Mouse (Mus musculus): ENCODE measurements around the gene H13. TPM values are rescaled to one million over a fixed set of nuclear protein-coding genes. Genes with fewer than 3 reads are reported as not detected.

The H13 gene
- total and polyA plus RNA-seq, 3 experiments, result 116 to 175 (median 137) TPM

- Histone ChIP-seq H3K36me3 (replicated peaks in 1 of 2; ENCODE audit: control insufficient read depth in 1 of 2, insufficient read depth in 1 of 2, low read length in 1 of 2) (no peaks in the 10 kb centered on the region), H3K27ac (ENCODE audit: insufficient read depth, low read depth) (no peak overlapping the region), H3K9me3 (replicated peaks; ENCODE audit: low read length) (no peaks in the 10 kb centered on the region), H3K9ac (ENCODE audit: insufficient read depth, low read depth) (no peak overlapping the region), H3K4me3 (replicated peaks in 1 of 3; ENCODE audit: low read depth in 2 of 3, low read length in 2 of 3, poor library complexity in 1 of 3) (no peak overlapping the region), H3K4me2 (ENCODE audit: insufficient read depth, low read depth, poor library complexity, severe bottlenecking) (no peak overlapping the region), H3K4me1 (ENCODE audit: control insufficient read depth in 1 of 2, insufficient read depth in 2 of 2) (peaks cover 4 to 19% of the 10 kb centered on the region in 2 experiments), H3K27me3 (replicated peaks) (peaks cover 20% of the 10 kb centered on the region), H3K79me2 (replicated peaks; ENCODE audit: control insufficient read depth, extremely low read depth, insufficient read depth, poor library complexity, severe bottlenecking) (no peaks in the 10 kb centered on the region)
- dilution Hi-C loops (cut with MboI; ENCODE audit: extremely low pct_ligation_motif_present, extremely low pct_unique_long_range_greater_than_20kb, low sequenced_read_pairs), result no loop called here
- DNase-seq (ENCODE audit: extremely low read depth), result no peak
- in situ Hi-C loops (cut with MboI; ENCODE audit: low pct_ligation_motif_present, low pct_unique_long_range_greater_than_20kb, low sequenced_read_pairs), result no loop called here
- no peak for TF ChIP-seq TCF12 (IDR thresholded peaks at IDR 0.05; ENCODE audit: low read depth, low read length)
- TF ChIP-seq ZMIZ1 (IDR thresholded peaks at IDR 0.05; ENCODE audit: low read depth, low read length), result no peak
- no peak for TF ChIP-seq MEF2A (IDR thresholded peaks at IDR 0.05; ENCODE audit: borderline replicate concordance, low read depth, low read length)
- TF ChIP-seq MYC (IDR thresholded peaks at IDR 0.05; ENCODE audit: low read depth, low read length), result no peak
- no peak for TF ChIP-seq CHD2 (IDR thresholded peaks at IDR 0.05; ENCODE audit: low read length)
- TF ChIP-seq SIN3A (IDR thresholded peaks at IDR 0.05; ENCODE audit: low read length), result no peak
- TF ChIP-seq USF1 (IDR thresholded peaks at IDR 0.05; ENCODE audit: low read depth, low read length), result no peak
- no peak for TF ChIP-seq E2F4 (IDR thresholded peaks at IDR 0.05; ENCODE audit: insufficient replicate concordance, low read depth, low read length)
- no peak for TF ChIP-seq KAT2A (IDR thresholded peaks at IDR 0.05; ENCODE audit: insufficient replicate concordance, low read length)
- no peak for TF ChIP-seq UBTF (IDR thresholded peaks at IDR 0.05; ENCODE audit: low read depth, low read length)
- TF ChIP-seq HCFC1 (IDR thresholded peaks at IDR 0.05; ENCODE audit: low read depth, low read length), result no peak
- TF ChIP-seq MXI1 (IDR thresholded peaks at IDR 0.05; ENCODE audit: low read depth, low read length), result no peak
- no peak for TF ChIP-seq NRF1 (IDR thresholded peaks at IDR 0.05; ENCODE audit: low read depth, low read length)
- no peak for TF ChIP-seq GABPA (IDR thresholded peaks at IDR 0.05; ENCODE audit: insufficient replicate concordance, low read depth, low read length)
- no peak for TF ChIP-seq ETS1 (conservative IDR thresholded peaks at IDR 0.05; ENCODE audit: low read depth, low read length)
- no peak for TF ChIP-seq RAD21 (IDR thresholded peaks at IDR 0.05; ENCODE audit: low read depth, low read length)
- TF ChIP-seq BHLHE40 (IDR thresholded peaks at IDR 0.05; ENCODE audit: low read depth, low read length), result no peak
Measured at GRCm38 (mm10) chr2:152727795-152728510, 58.7 kb downstream of the H13 start.

- Histone ChIP-seq H3K9ac (ENCODE audit: insufficient read depth, low read depth) (no peak overlapping the region), H3K4me2 (ENCODE audit: insufficient read depth, low read depth, poor library complexity, severe bottlenecking) (no peak overlapping the region), H3K4me3 (replicated peaks in 1 of 3; ENCODE audit: low read depth in 2 of 3, low read length in 2 of 3, poor library complexity in 1 of 3) (no peak overlapping the region), H3K9me3 (replicated peaks; ENCODE audit: low read length) (no peaks in the 10 kb centered on the region), H3K36me3 (replicated peaks in 1 of 2; ENCODE audit: control insufficient read depth in 1 of 2, insufficient read depth in 1 of 2, low read length in 1 of 2) (no peaks in the 10 kb centered on the region), H3K79me2 (replicated peaks; ENCODE audit: control insufficient read depth, extremely low read depth, insufficient read depth, poor library complexity, severe bottlenecking) (no peaks in the 10 kb centered on the region), H3K27ac (ENCODE audit: insufficient read depth, low read depth) (no peak overlapping the region), H3K27me3 (replicated peaks) (peaks cover 25% of the 10 kb centered on the region), H3K4me1 (ENCODE audit: control insufficient read depth in 1 of 2, insufficient read depth in 2 of 2) (peaks cover 4 to 19% of the 10 kb centered on the region in 2 experiments)
- dilution Hi-C loops (cut with MboI; ENCODE audit: extremely low pct_ligation_motif_present, extremely low pct_unique_long_range_greater_than_20kb, low sequenced_read_pairs), result no loop called here
- TF ChIP-seq USF2 (conservative IDR thresholded peaks at IDR 0.05; ENCODE audit: low read depth, low read length) (no peak), ZC3H11A (IDR thresholded peaks at IDR 0.05; ENCODE audit: low read depth, low read length) (no peak), RCOR1 (conservative IDR thresholded peaks at IDR 0.05; ENCODE audit: low read depth, low read length) (no peak), TCF12 (IDR thresholded peaks at IDR 0.05; ENCODE audit: low read depth, low read length) (no peak)
- in situ Hi-C loops (cut with MboI; ENCODE audit: low pct_ligation_motif_present, low pct_unique_long_range_greater_than_20kb, low sequenced_read_pairs), result no loop called here
- DNase-seq (ENCODE audit: extremely low read depth), result no peak
Measured at GRCm38 (mm10) chr2:152728594-152728993, 59.3 kb downstream of the H13 start.
